Mouse (Mus musculus) liver, postnatal 0 days (tissue): Measurements from ENCODE around the gene Gpr55. TPM values are rescaled to one million over a fixed set of nuclear protein-coding genes. Genes with fewer than 3 reads are reported as not detected.

ENCODE experiments used
- ATAC-seq: fragments of 200-750 bp; cut with Nextera tagmentation; 2 replicates; pipeline ENCODE4 v1.8.0; 2017; ENCODE audit warnings: mild to moderate bottlenecking, moderate library complexity
- DNase-seq: peaks from one replicate; pipeline ENCODE4 v3.0.0-alpha.2; 2016
- H3K27ac ChIP-seq: fragments of 300-500 bp; sonication (generic); 2 replicates; pipeline ENCODE4 v1.5.1; 2014; ENCODE audit warnings: antibody characterized with exemption, moderate library complexity, mild to moderate bottlenecking, low read depth
- H3K27me3 ChIP-seq: fragments of 300-500 bp; sonication (generic); 2 replicates; pipeline ENCODE4 v1.6.1; 2014; ENCODE audit warnings: low read length, control low read depth, mixed read lengths; ENCODE audit not compliant: insufficient read depth
- H3K36me3 ChIP-seq: fragments of 300-500 bp; sonication (generic); replicated peaks from 2 replicates; pipeline ENCODE4 v1.6.1; 2014; ENCODE audit warnings: mild to moderate bottlenecking, control low read depth, low read length, moderate library complexity, mixed read lengths; ENCODE audit not compliant: insufficient read depth
- H3K4me1 ChIP-seq: fragments of 300-500 bp; sonication (generic); 2 replicates; pipeline ENCODE4 v1.6.1; 2014; ENCODE audit warnings: antibody characterized with exemption, mild to moderate bottlenecking, control low read depth; ENCODE audit not compliant: insufficient read depth
- H3K4me2 ChIP-seq: fragments of 300-500 bp; sonication (generic); 2 replicates; pipeline ENCODE4 v1.6.1; 2014; ENCODE audit warnings: low read depth, mild to moderate bottlenecking, low read length, moderate library complexity, mixed read lengths
- H3K4me3 ChIP-seq: fragments of 300-500 bp; sonication (generic); 2 replicates; pipeline ENCODE4 v1.5.1; 2014; ENCODE audit warnings: low read depth, low read length
- H3K9ac ChIP-seq: fragments of 300-500 bp; sonication (generic); replicated peaks from 2 replicates; pipeline ENCODE4 v1.6.1; 2014; ENCODE audit warnings: mild to moderate bottlenecking, moderate library complexity
- H3K9me3 ChIP-seq: fragments of 300-500 bp; sonication (generic); 2 replicates; pipeline ENCODE4 v1.6.1; 2016; ENCODE audit warnings: mild to moderate bottlenecking, control low read depth, low read length, mixed read lengths
- CTCF ChIP-seq: sonication (generic); IDR thresholded peaks from 2 replicates; pipeline ENCODE4 v1.5.1; 2016; ENCODE audit warnings: antibody characterized with exemption, low read depth
- EP300 ChIP-seq: IDR thresholded peaks from 2 replicates; pipeline ENCODE4 v1.6.1; 2016; ENCODE audit warnings: antibody characterized with exemption, low read depth, mild to moderate bottlenecking
- WGBS: fragments of 180-500 bp; shearing (Covaris S2); extraction: QIAGEN DNeasy Blood & Tissue Kit; methylation state at CpG from one replicate; pipeline ENCODE4 v1.1.7; 2014; ENCODE audit not compliant: insufficient replicate concordance; 5-methylcytosine and 5-hydroxymethylcytosine counted together
- polyA plus RNA-seq: library from polyadenylated mRNA; unstranded; fragments of >200 nt; fragmentation: Nextera tagmentation; extraction: Ambion mirVana; gene quantifications from 2 replicates; pipeline ENCODE4 v1.2.1, GENCODE M21; 2015

Gpr55 gene
- polyA plus RNA-seq, 1 experiment from 2014 or later, result 0.20 TPM

DNA sequence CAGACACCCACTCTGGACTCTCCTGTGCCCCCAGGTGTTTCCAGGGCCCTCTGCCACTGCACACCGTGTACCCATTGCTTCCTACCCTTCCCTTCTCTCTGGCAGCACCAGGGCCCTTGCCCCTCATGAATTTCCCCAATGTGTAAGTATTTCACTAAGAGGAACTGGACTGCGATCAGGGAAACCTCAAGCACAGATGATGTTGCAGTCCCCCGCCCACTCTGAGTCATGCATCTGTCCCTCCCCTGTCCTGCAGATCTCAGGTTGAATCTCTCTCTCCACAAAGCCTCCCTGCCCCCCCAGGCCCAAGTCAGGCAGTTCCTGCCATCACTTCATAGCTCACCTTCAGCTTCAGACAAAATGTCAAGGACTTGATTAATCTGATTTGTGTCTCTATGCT is 16.9 kb upstream of the Gpr55 start:
- ATAC-seq (no peak), DNase-seq (no peak)
- Histone ChIP-seq H3K4me1 (peaks cover 2% of the 10 kb centered on the region; the same call in 1 of the 2 replicates), H3K27me3 (no peaks in the 10 kb centered on the region), H3K36me3 (no peaks in the 10 kb centered on the region), H3K9me3 (no peaks in the 10 kb centered on the region), H3K4me2 (no peak overlapping the region), H3K27ac (no peak overlapping the region), H3K4me3 (no peak overlapping the region), H3K9ac (no peak overlapping the region)
- 25% methylated on average over 3 of the region's 3 CpGs for WGBS
- TF ChIP-seq EP300 (no peak), CTCF (no peak)

DNA sequence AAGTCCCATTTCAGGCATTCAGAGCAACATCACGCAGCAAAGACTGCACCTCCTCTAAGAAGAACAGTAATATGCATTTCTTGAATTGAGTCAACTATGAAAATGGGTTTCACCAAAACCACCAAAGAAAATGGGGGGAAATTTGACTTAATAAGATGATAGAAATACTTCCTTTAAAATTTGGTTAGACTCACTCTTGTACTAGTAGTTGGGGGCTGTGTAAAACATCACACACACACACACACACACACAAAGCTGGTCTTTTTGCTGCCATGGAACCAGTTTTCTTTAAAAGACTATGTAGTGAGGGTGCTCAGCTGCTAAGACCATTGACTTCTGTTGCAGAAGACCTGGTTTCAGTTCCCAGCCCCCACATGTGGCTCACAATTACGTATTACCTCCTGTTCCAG is 12.7 kb upstream of the Gpr55 start:
- DNase-seq, result no peak
- Histone ChIP-seq H3K4me2 (no peak overlapping the region), H3K9me3 (no peaks in the 10 kb centered on the region), H3K36me3 (no peaks in the 10 kb centered on the region), H3K9ac (no peak overlapping the region), H3K4me1 (no peaks in the 10 kb centered on the region), H3K27me3 (no peaks in the 10 kb centered on the region), H3K4me3 (no peak overlapping the region), H3K27ac (no peak overlapping the region)
- no peak for ATAC-seq
- no peak for TF ChIP-seq EP300
- TF ChIP-seq CTCF, result no peak
- 66% methylated on average over 2 of the region's 2 CpGs for WGBS

GRCm38 (mm10) chr1:85972341-85972740 is 11.5 kb upstream of the Gpr55 start:
- Histone ChIP-seq H3K9me3 (no peaks in the 10 kb centered on the region), H3K27ac (no peak overlapping the region), H3K4me3 (no peak overlapping the region), H3K36me3 (no peaks in the 10 kb centered on the region), H3K4me2 (no peak overlapping the region), H3K4me1 (no peaks in the 10 kb centered on the region), H3K9ac (no peak overlapping the region), H3K27me3 (no peaks in the 10 kb centered on the region)
- DNase-seq (no peak), ATAC-seq (no peak)
- TF ChIP-seq EP300 (no peak), CTCF (no peak)
- WGBS, result 52% methylated on average over 3 of the region's 3 CpGs

GRCm38 (mm10) chr1:85971070-85971469 is 10.3 kb upstream of the Gpr55 start:
- Histone ChIP-seq H3K4me3 (no peak overlapping the region), H3K4me1 (no peaks in the 10 kb centered on the region), H3K27ac (no peak overlapping the region), H3K27me3 (no peaks in the 10 kb centered on the region), H3K9me3 (no peaks in the 10 kb centered on the region), H3K9ac (no peak overlapping the region), H3K36me3 (no peaks in the 10 kb centered on the region), H3K4me2 (no peak overlapping the region)
- ATAC-seq (no peak), DNase-seq (no peak)
- TF ChIP-seq EP300, result no peak
- TF ChIP-seq CTCF, result no peak
- 79% methylated on average over 3 of the region's 3 CpGs for WGBS

DNA sequence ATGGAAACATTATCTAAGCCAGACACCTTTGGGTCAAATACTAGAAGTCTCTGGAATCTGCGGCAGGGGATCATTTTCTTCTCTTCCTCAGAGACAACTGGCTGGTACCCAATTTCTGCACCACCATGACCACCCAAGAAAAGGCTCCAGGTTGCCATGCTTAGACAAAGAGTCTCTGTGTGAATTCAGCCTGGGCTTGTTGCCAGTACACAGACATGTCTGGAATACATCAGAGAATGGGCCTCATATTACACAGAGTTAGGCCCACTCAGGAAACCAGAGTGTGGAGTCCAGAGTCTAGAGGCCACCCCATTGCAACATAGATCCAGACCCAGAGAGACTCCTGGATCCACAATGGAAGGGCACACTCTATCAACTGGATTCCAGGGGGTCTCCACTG is 8.7 kb upstream of the Gpr55 start:
- TF ChIP-seq CTCF (no peak), EP300 (no peak)
- H3K4me3 ChIP-seq, result no peak overlapping the region
- H3K9ac ChIP-seq, result no peak overlapping the region
- H3K36me3 ChIP-seq, result no peaks in the 10 kb centered on the region
- DNase-seq (no peak), ATAC-seq (no peak)
- 81% methylated on average over 1 of the region's 1 CpGs for WGBS
- no peaks in the 10 kb centered on the region for H3K27me3 ChIP-seq
- no peaks in the 10 kb centered on the region for H3K9me3 ChIP-seq
- no peak overlapping the region for H3K4me2 ChIP-seq
- no peaks in the 10 kb centered on the region for H3K4me1 ChIP-seq
- no peak overlapping the region for H3K27ac ChIP-seq

GRCm38 (mm10) chr1:85969081-85969480 is 8.3 kb upstream of the Gpr55 start:
- no peaks in the 10 kb centered on the region for H3K27me3 ChIP-seq
- WGBS, result 57% methylated on average over 1 of the region's 1 CpGs
- no peak overlapping the region for H3K4me3 ChIP-seq
- TF ChIP-seq CTCF (no peak), EP300 (no peak)
- H3K9ac ChIP-seq, result no peak overlapping the region
- no peak overlapping the region for H3K4me2 ChIP-seq
- no peaks in the 10 kb centered on the region for H3K36me3 ChIP-seq
- H3K27ac ChIP-seq, result no peak overlapping the region
- ATAC-seq, result no peak
- H3K9me3 ChIP-seq, result no peaks in the 10 kb centered on the region
- no peak for DNase-seq
- H3K4me1 ChIP-seq, result no peaks in the 10 kb centered on the region

DNA sequence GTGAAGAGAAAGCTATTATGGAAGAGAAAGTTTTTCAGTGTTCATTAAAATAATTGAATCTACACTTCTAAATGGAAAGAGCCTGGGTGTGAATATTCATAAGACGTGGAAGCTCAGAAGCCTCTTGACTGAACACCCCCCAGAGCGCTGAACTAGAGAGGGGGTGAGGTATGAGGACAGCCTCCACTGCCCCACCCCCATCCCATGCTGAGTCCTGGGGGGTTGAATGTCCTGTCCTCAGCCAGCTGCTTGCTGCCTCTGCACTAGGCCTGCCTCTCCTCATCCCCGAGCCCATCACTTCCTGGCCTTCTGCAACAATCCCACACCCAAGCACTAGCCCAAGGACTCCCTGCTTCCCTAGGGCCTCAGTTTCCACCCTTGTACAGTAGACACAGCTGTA is 5.0 kb upstream of the Gpr55 start:
- H3K9me3 ChIP-seq, result no peaks in the 10 kb centered on the region
- DNase-seq (no peak), ATAC-seq (no peak)
- H3K4me3 ChIP-seq, result no peak overlapping the region
- H3K36me3 ChIP-seq, result no peaks in the 10 kb centered on the region
- H3K27me3 ChIP-seq, result no peaks in the 10 kb centered on the region
- no peak overlapping the region for H3K4me2 ChIP-seq
- no peak overlapping the region for H3K9ac ChIP-seq
- no peak overlapping the region for H3K27ac ChIP-seq
- WGBS, result 76% methylated on average over 3 of the region's 3 CpGs
- TF ChIP-seq EP300 (no peak), CTCF (no peak)
- H3K4me1 ChIP-seq, result peaks cover 5% of the 10 kb centered on the region
